Mouse (Mus musculus) right cerebral cortex, postnatal 4 days (tissue): ENCODE results near the gene Adprhl2.

Experiments used
- DNase-seq: peaks from one replicate; pipeline ENCODE4 v3.0.0-alpha.2; 2022

Gene Adprhl2

GRCm38 (mm10) chr4:126321111-126321853, at the start of gene Adprhl2:
Gene Adprhl2, minus strand, starts transcription at chr4:126321703.
- DNase-seq, result peak; percentile 100

GRCm38 (mm10) chr4:126360069-126360468, 38.6 kb upstream of the Adprhl2 start:
- DNase-seq, result no peak

- no peak for DNase-seq
These were observed 21.9 kb upstream of the Adprhl2 start for GRCm38 (mm10) chr4:126343451-126343850.

- no peak for DNase-seq
These were observed 18.0 kb upstream of the Adprhl2 start for GRCm38 (mm10) chr4:126339461-126339860.

- no peak for DNase-seq
These were observed 10.9 kb upstream of the Adprhl2 start for GRCm38 (mm10) chr4:126332358-126332757.

GRCm38 (mm10) chr4:126331751-126332150, 10.2 kb upstream of the Adprhl2 start:
- DNase-seq, result no peak

GRCm38 (mm10) chr4:126330295-126330694, 8.8 kb upstream of the Adprhl2 start:
- no peak for DNase-seq

GRCm38 (mm10) chr4:126326036-126326435, 4.5 kb upstream of the Adprhl2 start:
- no peak for DNase-seq

GRCm38 (mm10) chr4:126325281-126325861, 3.9 kb upstream of the Adprhl2 start, which contains the start of gene Tekt2:
Gene Tekt2, minus strand, starts transcription at chr4:126325688.
- no peak for DNase-seq

GRCm38 (mm10) chr4:126324861-126325260, 3.4 kb upstream of the Adprhl2 start:
- no peak for DNase-seq

GRCm38 (mm10) chr4:126322646-126323045, 1.1 kb upstream of the Adprhl2 start:
- no peak for DNase-seq

- no peak for DNase-seq
These were observed 480 bp upstream of the Adprhl2 start for GRCm38 (mm10) chr4:126321854-126322511.

- DNase-seq, result no peak
These were observed 1.7 kb downstream of the Adprhl2 start for GRCm38 (mm10) chr4:126319806-126320205.

- no peak for DNase-seq
These were observed 5.0 kb downstream of the Adprhl2 start for GRCm38 (mm10) chr4:126316443-126317040.

GRCm38 (mm10) chr4:126315931-126316330, 5.6 kb downstream of the Adprhl2 start:
- DNase-seq, result no peak

GRCm38 (mm10) chr4:126314393-126314792, 7.1 kb downstream of the Adprhl2 start:
- DNase-seq, result no peak

- no peak for DNase-seq
These were observed 8.3 kb downstream of the Adprhl2 start for GRCm38 (mm10) chr4:126313202-126313601.

GRCm38 (mm10) chr4:126311566-126312200, 9.8 kb downstream of the Adprhl2 start:
- DNase-seq, result no peak

GRCm38 (mm10) chr4:126310344-126310743, 11.2 kb downstream of the Adprhl2 start:
- no peak for DNase-seq

GRCm38 (mm10) chr4:126309922-126310309, 11.6 kb downstream of the Adprhl2 start:
- peak; percentile 92 for DNase-seq

- DNase-seq, result no peak
These were observed 12.1 kb downstream of the Adprhl2 start for GRCm38 (mm10) chr4:126309211-126309921.

GRCm38 (mm10) chr4:126306827-126307226, 14.7 kb downstream of the Adprhl2 start:
- no peak for DNase-seq
